Mouse (Mus musculus) activated CD4-positive, CD25-positive, alpha-beta regulatory T cell, adult 4 months (primary cell): ENCODE results near the gene Cox8b. TPM values are rescaled to one million over a fixed set of nuclear protein-coding genes. Genes with fewer than 3 reads are reported as not detected.

Source experiments
- ATAC-seq: one replicate; pipeline ENCODE4 v1.8.0; 2017
- polyA plus RNA-seq, 2 experiments: library from polyadenylated mRNA; unstranded; fragments of 100-300 nt; shearing (Covaris generic); gene quantifications; one replicate each; pipeline ENCODE4 v1.2.1; 2017

Cox8b gene
- polyA plus RNA-seq, 2 experiments from 2014 or later: not detected

DNA sequence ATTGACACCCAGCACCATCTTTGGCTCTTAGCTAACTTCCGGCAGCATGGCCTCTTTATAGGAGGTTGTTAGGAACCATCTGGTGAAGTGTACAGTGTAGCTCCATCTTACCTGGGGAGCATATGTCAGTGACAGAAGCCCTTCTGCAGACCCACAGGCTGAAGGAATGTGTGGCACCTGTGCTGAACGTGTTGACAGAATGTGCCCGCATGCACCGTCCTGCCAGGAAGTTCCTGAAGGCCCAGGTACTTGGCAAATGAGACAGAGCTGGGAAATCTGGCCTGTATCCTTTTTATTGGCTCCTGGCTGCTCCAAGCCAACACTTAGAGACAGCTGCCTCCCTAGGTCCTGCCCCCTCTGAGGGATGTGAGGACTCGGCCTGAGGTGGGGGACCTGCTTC lies 39.5 kb downstream of the Cox8b start:
- no peak for ATAC-seq

DNA sequence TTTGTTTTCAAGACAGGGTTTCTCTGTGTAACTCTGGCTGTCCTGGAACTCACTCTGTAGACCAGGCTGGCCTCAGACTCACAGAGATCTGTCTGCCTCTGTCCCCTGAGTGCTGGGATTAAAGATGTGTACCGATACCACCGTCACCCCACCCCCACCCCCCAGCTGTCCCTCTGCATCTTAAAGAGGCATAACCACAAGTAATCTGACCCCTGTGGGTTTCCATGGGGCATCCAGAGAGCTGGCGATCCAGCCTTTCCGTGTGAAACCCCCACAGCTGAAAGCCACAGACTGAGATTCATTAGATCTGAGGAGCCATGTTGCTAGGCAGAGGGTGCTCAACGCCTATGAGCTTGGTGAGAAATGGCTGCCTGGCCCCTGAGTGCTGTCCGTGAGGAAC lies 40.2 kb downstream of the Cox8b start:
- ATAC-seq: no peak

DNA sequence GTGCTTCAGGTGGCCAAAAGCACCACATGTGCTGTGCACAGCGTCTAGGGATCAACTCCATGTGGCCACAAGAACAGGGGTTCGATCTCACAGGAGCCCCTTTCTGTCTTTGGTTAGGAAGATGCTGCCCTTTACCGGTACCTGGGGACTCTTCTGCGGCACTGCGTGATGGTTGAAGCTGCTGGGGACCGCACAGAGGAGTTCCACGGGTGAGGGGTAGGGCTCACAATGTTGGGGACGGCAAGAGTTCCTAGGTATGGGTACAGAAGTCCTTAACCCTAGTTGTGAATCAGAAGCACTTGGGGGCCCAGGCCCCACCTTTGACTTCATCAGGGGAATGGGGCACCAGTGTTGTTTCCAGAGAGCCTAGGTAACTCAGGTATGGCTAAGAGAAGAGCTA lies 41.5 kb downstream of the Cox8b start:
- ATAC-seq: no peak

DNA sequence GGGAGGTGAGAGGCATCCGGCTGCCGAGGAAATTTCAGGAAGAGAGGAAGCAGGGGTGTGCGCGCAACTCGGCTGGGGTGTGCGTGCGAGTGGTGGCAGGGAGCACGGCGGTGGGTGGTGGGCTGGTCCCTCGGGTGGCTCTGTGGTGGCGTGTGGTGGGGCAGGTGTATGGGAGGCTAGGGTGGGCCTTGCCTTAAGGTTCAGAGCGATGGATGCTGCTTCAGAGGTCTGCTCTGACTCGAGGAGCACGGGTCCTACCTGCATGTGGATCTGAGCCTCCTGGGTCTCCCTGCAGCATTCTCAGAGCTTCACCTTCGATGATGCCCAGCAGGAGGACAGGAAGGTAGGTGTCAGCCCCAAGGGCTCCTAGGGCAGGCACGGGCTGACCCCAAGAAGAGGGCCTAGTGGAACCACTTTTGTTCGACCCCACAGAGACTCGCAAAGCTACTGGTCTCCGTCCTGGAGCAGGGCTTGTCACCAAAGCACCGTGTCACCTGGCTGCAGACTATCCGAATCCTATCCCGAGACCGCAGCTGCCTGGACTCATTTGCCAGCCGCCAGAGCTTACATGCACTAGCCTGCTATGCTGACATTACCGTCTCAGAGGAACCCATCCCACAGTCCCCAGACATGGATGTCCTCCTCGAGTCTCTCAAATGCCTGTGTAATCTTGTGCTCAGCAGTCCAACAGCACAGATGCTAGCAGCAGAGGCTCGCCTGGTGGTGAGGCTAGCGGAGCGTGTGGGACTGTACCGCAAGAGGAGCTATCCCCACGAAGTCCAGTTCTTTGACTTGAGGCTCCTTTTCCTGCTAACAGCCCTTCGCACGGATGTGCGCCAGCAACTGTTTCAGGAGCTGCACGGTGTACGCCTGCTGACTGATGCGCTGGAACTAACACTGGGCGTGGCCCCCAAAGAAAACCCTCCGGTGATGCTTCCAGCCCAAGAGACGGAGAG lies 42.4 kb downstream of the Cox8b start, which contains the start of gene Bet1l:
Gene Bet1l, minus strand, starts transcription at position 28 of the 956 bp plus-strand sequence.
- ATAC-seq: peak; percentile 31

DNA sequence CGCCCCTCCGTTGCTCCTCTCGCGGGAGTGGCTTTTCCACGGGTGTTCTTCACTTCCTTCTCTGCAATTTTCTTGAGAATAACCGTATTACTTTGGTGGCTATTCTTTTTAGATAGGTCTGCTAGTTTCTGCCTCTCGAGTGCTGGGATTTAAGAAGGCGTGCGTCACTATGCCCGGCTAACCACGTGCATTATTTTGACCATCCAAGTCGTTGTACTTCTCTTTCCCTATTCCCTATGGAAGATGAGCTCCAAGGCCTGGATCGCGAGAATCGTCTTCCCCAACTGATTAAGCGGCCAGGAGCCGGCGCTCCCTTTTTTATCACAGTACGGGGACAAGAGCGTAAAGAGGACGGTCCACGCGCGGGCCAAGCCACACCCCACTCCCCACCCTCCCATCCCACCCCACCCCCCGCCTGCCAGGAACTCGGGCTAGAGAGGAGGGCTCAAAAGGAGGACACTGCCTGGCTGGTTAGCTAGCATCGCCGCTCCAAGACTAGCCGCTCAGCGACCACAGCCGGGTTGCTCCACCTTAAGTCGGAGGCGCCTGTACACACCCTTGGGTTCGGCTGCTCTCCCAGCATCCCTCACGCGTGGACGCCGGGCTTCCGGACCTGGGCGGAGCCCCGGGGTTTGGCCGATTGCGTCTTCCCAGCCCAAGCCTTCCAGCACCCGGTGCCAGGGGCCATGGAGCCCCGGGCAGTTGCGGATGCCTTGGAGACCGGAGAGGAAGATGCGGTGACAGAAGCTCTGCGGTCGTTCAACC lies 43.3 kb downstream of the Cox8b start, which contains the start of gene Ric8a:
Gene Ric8a, plus strand, starts transcription at position 173 of the 765 bp plus-strand sequence.
- ATAC-seq: peak; percentile 70

DNA sequence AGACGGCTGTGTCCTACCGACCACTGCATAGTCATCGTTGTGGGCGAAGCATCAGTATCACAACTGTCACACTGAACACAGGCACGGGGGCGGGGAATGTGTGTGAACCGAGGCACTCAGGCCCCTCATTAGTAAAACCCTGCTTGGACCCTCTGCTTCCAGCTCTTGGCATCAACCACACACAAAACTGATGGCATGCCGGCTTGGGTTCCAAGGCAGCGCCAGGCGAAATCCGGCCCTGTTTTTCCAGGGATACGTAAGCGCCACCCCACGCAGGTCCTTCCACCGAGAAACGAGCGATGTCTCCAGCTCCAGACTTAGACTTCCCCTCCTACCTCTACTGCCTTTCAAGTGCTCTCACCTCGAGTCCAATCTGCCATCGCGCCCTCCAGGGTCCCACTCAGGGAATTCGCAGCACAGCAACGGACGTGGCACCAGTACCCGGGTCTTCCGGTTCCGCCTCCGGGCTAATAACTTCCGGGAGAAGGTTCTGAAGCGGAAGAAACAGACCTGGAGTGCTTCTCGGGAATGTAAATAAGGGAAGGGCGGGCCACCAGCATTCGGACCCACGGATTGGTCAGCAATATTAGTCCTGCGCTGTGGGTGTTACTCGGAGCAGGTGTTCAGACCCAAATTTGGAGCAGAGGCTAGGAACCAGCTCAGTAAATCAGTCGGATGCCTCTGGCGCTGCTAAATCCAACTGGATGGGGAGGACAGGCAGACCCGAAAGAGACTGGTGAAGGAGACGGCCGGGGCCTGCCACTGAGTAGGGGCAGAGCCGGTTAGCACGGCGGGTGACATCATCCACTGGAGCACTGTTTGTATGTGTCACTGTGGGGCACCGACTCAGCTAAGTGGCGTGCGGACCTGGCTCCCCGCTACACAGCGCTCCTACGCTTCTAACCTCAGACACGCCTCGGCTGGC lies 44.1 kb downstream of the Cox8b start, which contains the start of gene Gm45785:
Gene Gm45785, minus strand, starts transcription at position 472 of the 925 bp plus-strand sequence.
- ATAC-seq: peak; percentile 57

DNA sequence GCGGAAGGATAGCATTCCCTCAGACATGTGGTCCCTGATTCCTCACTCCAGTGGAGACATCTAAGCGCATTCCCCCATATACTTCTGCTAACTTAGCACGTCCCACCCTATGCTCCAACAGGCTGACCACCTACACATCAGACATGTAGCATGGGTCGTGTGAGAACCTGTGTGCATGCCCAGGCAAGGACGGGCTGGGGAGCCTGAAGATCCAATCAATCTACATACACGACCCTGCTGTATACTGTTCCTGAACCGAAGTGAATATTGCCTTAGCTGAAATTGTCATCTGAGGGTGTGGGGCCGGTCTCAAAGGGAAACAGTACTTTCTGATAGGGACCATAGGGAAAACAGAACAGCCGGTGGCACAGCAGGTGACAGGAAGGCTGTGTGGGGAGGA lies 45.1 kb downstream of the Cox8b start:
- ATAC-seq: no peak

DNA sequence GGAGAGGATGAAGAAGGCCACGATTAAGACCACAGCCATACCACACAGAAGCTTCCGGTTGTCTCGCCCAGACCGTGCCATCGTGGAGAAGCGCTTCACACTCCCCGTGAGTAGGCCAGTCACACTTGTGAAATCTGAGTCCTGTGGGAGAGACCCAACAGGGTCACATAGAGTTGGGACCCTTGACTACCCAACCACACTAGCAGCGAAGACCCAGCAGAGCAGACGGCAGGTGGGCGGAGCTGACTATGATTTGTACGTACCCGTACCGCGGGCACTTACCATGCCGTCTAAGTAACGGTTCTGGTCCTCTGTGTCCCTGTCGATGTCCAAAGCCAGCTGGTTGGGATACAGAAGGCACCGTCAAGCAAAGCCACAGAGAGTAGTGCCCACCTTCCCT lies 45.8 kb downstream of the Cox8b start:
- ATAC-seq: no peak

DNA sequence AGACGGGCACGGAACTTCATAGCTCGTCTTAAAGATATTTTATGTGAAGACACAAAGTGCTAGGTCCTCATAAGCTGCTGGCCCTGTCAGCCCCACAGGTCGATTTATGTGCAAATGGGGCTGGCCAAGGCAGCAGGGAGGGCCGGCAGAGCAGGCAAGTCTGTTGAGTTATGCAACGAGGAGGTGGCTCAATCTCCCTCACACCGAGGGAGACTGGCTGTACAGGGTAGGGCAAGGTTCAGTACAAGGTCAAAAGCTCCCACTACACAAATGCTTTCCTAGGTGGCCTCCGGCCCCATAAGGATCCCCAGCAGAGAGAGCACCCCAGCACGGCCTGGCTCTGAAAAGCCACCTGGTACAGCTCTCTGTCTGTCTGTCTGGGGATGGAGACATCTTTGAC lies 46.9 kb downstream of the Cox8b start:
- no peak for ATAC-seq

DNA sequence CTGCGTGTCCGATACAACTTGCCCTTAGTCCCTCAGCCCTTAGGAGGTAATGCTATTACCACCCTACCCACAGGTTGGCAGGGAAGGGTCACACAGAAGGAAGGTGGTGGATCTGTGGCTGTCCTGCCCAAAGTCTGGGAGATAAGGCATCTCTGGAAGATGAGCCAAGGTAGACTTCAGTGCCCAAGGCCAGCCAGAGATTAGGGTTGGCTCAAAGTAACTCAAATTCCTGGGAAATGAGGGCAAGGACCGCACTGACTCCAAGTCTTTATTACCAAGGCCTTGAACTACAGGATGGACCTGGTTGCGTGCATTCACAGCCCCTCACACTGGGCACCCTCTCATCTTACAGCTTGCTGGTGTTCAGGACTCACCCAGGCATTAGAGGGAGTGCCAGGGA lies 48.3 kb downstream of the Cox8b start:
- no peak for ATAC-seq

Other genes starting within 250 kb of the Cox8b start
- under 1 TPM; 0.05 to 0.24 TPM for gene Olfr539, start 240.5 kb downstream of the Cox8b start, polyA plus RNA-seq
- gene Olfr45, start 218.5 kb downstream of the Cox8b start, polyA plus RNA-seq: not detected
- not detected for gene Olfr541, start 203.2 kb downstream of the Cox8b start, polyA plus RNA-seq
- under 1 TPM in 1 of 2 experiments, not detected in 1; 0.21 TPM for gene Cyp2e1, start 136.7 kb downstream of the Cox8b start, polyA plus RNA-seq
- gene Syce1, start 112.6 kb downstream of the Cox8b start, polyA plus RNA-seq: under 1 TPM; 0.33 to 0.38 TPM
- gene Zfp941, start 78.3 kb downstream of the Cox8b start, polyA plus RNA-seq: under 1 TPM; 0.13 to 0.23 TPM
- gene Urah, start 65.4 kb downstream of the Cox8b start, polyA plus RNA-seq: not detected
- gene Scgb1c1, start 54.9 kb downstream of the Cox8b start, polyA plus RNA-seq: not detected
- not detected for gene Odf3, start 52.6 kb downstream of the Cox8b start, polyA plus RNA-seq
- not detected for gene Gm45785, start 44.1 kb downstream of the Cox8b start, polyA plus RNA-seq
- 10 to 100 TPM; 51.6 to 57.0 TPM for gene Ric8a, start 43.5 kb downstream of the Cox8b start, polyA plus RNA-seq
- 10 to 100 TPM; 33.1 to 48.2 TPM for gene Bet1l, start 42.9 kb downstream of the Cox8b start, polyA plus RNA-seq
- gene Psmd13, start 18.5 kb downstream of the Cox8b start, polyA plus RNA-seq: 100 to 1,000 TPM; 110 to 160 TPM
- 1 to 10 TPM; 5.9 to 8.0 TPM for gene Sirt3, start 18.1 kb downstream of the Cox8b start, polyA plus RNA-seq
- gene Nlrp6, start 20.5 kb upstream of the Cox8b start, polyA plus RNA-seq: not detected
- 10 to 100 TPM; 15.2 to 15.6 TPM for gene Pgghg, start 40.9 kb upstream of the Cox8b start, polyA plus RNA-seq
- gene Ifitm5, start 49.8 kb upstream of the Cox8b start, polyA plus RNA-seq: not detected
- gene Gm45717, start 55.5 kb upstream of the Cox8b start, polyA plus RNA-seq: not detected
- 100 to 1,000 TPM in 1 of 2 experiments, 10 to 100 TPM in 1; 94.1 to 101 TPM for gene Ifitm2, start 55.5 kb upstream of the Cox8b start, polyA plus RNA-seq
- 1 to 10 TPM; 4.6 to 7.5 TPM for gene Ifitm1, start 66.8 kb upstream of the Cox8b start, polyA plus RNA-seq
- gene Ifitm3, start 110.3 kb upstream of the Cox8b start, polyA plus RNA-seq: 10 to 100 TPM; 17.0 to 23.4 TPM
- gene Ifitm6, start 117.5 kb upstream of the Cox8b start, polyA plus RNA-seq: under 1 TPM; 0.70 to 0.92 TPM
- not detected for gene Gm17387, start 128.7 kb upstream of the Cox8b start, polyA plus RNA-seq
- 10 to 100 TPM in 1 of 2 experiments, 1 to 10 TPM in 1; 6.4 to 11.9 TPM for gene B4galnt4, start 160.7 kb upstream of the Cox8b start, polyA plus RNA-seq
- gene Pkp3, start 177.8 kb upstream of the Cox8b start, polyA plus RNA-seq: 100 to 1,000 TPM; 365 to 380 TPM
- 100 to 1,000 TPM; 163 to 179 TPM for gene Sigirr, start 200.1 kb upstream of the Cox8b start, polyA plus RNA-seq
- gene Ano9, start 217.4 kb upstream of the Cox8b start, polyA plus RNA-seq: not detected
- 1 to 10 TPM; 5.2 to 5.3 TPM for gene Ptdss2, start 221.9 kb upstream of the Cox8b start, polyA plus RNA-seq